Mouse (Mus musculus) frontal cortex, postnatal 14 days (tissue): ENCODE results near the gene Gm3264.
"Not testable (repeated sequence)": the region's sequence is repeated elsewhere in the genome, so short reads cannot be mapped to it uniquely, and the experiment has no call there.

Experiments
- DNase-seq, 2 experiments: peaks; one replicate each; pipeline ENCODE4 v3.0.0; 2022; ENCODE audit warnings: low spot score in 2 of 2

The Gm3264 gene

DNA sequence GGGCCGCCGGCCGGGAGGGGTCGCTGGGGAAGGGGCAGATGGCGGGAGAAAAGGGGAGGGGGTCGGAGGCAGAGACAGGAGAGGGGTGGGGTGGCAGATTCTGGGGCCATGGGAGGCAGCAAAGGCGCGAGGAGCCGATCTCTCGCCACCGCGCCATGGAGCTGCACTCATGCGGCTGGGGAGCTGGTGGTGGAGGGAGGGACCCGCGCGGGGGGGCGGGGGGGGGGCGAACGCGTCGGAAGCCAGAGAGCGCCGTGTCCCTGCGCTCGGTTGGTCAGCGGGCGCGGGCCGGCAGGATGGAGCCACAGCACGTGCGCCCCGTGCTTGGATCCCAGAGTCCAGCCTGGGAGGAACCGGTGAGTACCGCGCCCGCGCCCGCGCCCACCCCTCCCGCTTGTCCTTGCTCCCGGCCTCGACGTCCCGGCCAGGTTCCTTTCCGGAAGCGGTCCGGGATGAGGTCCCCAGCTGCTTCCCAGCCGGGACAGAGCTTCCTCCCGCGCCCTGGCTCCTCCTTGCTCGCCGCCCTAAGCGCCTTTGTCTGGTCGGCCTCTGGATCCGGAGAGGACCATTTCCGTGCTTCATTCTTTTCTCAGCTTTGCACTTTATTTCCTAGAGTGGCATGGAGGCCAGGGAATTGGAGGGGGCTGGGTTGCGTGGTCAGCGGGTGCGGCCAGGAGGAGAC lies at the start of gene Gm3264:
Gene Gm3264, plus strand, starts transcription at position 278 of the 682 bp plus-strand sequence.
- not testable (repeated sequence) for DNase-seq

DNA sequence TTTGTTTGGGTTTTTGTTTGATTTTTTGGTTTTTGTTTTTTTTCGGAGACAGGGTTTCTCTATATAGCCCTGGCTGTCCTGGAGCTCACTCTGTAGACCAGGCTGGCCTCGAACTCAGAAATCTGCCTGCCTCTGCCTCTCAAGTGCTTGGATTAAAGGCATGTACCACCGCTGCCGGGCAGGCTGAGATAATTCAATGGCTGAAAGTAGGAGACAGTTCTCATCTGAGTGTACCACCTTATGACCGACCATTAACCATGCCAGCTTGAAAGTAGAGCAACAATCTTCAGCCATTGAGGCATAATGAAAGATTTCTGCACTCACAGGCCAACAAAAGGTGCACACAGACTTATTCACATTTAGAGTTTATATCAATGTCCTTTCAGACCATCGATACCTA lies 49.0 kb upstream of the Gm3264 start:
- not testable (repeated sequence) for DNase-seq

DNA sequence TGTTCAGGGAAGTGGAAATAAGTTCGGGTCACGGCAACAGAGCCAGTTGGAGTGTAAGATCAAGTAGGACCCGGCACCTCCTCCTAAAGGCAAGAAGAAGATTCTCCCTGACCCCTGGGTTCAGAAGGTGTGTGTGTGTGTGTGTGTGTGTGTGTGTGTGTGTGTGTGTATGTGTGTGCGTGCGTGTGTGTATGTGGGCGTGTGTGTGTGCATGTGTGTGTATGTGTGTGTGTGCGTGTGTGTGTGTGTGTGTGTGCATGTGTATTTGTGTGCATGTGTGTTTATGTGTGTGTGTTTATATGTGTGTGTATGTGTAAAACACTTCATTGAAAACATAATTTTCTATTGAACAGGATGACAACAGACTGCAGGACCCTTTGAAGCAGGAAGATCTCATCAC lies 33.4 kb upstream of the Gm3264 start:
- DNase-seq: not testable (repeated sequence)

DNA sequence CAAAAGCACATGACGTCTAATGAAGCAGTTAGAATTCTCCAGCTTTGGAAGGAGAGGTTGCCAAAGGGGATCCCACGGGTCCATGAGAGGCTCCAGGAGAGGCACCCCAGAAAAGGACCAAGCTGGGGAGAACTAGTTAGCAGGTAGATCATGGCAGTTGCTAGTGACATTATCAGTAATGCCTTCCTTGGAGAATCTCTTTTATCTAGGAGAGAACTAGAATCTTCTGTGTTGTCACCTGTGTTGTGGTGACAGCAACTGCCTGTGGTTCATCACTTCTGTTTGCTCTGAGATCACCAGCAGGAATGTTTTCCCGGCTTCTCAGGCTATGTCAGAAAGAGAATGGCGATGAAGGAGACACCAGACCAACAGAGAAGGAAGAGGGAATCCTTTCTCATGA lies 17.6 kb upstream of the Gm3264 start, which contains the start of gene Gm3269:
Gene Gm3269, plus strand, starts transcription at position 301 of the 400 bp plus-strand sequence.
- not testable (repeated sequence) for DNase-seq

DNA sequence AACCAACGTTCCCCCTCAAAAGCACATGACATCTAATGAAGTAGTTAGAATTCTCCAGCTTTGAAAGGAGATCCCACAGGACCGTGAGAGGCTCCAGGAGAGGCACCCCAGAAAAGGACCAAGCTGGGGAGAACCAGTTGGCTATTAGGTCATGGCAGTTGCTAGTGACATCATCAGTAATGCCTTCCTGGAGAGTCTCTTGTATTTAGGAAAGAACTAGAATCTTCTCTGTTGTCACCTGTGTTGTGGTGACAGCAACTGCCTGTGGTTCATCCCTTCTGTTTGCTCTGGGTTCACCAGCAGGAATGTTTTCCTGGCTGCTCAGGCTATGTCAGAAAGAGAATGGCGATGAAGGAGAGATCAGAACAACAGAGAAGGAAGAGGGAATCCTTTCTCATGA lies 36.7 kb downstream of the Gm3264 start, which contains the start of gene Gm3278:
Gene Gm3278, plus strand, starts transcription at position 301 of the 400 bp plus-strand sequence.
- not testable (repeated sequence) for DNase-seq
